Mouse (Mus musculus) small intestine, adult 2 months (tissue): ENCODE results near the gene Cadps.

Experiments
- CTCF ChIP-seq: fragments of 200-500 bp; IDR thresholded peaks from 2 replicates; pipeline ENCODE4 v1.5.1; 2012; ENCODE audit warnings: low read depth, mild to moderate bottlenecking, control low read depth, inconsistent platforms, low read length, moderate library complexity, mixed read lengths; ENCODE audit not compliant: insufficient replicate concordance, insufficient read length; ENCODE audit errors: extremely low read depth
- POLR2A ChIP-seq: fragments of 200-500 bp; IDR thresholded peaks from 2 replicates; pipeline ENCODE4 v1.6.1; 2012; ENCODE audit warnings: low read depth, mild to moderate bottlenecking, control low read depth, inconsistent platforms, low read length, moderate library complexity

GRCm38 (mm10) chr14:12448883-12449282, 374.0 kb downstream of the Cadps start:
- no peak for TF ChIP-seq CTCF
- TF ChIP-seq POLR2A = no peak
